Mouse (Mus musculus) erythroblast, embryonic 14.5 days (primary cell): ENCODE results near the gene Hipk2. TPM values are rescaled to one million over a fixed set of nuclear protein-coding genes. Genes with fewer than 3 reads are reported as not detected.

ENCODE experiments used
- H3K27me3 ChIP-seq: 2 replicates; pipeline ENCODE4 v1.6.1; 2012; ENCODE audit warnings: inconsistent platforms; ENCODE audit not compliant: control insufficient read depth
- H3K36me3 ChIP-seq: 2 replicates; pipeline ENCODE4 v1.6.1; 2012; ENCODE audit warnings: mild to moderate bottlenecking, inconsistent platforms; ENCODE audit not compliant: control insufficient read depth
- H3K4me1 ChIP-seq: 2 replicates; pipeline ENCODE4 v1.6.1; 2012; ENCODE audit warnings: inconsistent platforms; ENCODE audit not compliant: control insufficient read depth
- H3K4me3 ChIP-seq: replicated peaks from 2 replicates; pipeline ENCODE3; 2012; ENCODE audit warnings: moderate library complexity, mild to moderate bottlenecking, inconsistent platforms
- H3K9me3 ChIP-seq: 2 replicates; pipeline ENCODE4 v1.6.1; 2012; ENCODE audit warnings: low read length, inconsistent platforms, mixed read lengths; ENCODE audit not compliant: control insufficient read depth
- GATA1 ChIP-seq: IDR thresholded peaks from 2 replicates; pipeline ENCODE4 v1.6.1; 2012; ENCODE audit warnings: low read length, inconsistent platforms, mixed read lengths
- TAL1 ChIP-seq: IDR thresholded peaks from 3 replicates; pipeline ENCODE4 v1.6.1; 2012; ENCODE audit warnings: low read length, inconsistent platforms, mixed read lengths
- polyA plus RNA-seq: library from polyadenylated mRNA; stranded (reverse); fragments of >175 nt; gene quantifications from 2 replicates; pipeline ENCODE4 v1.2.3, GENCODE M21; 2012

Hipk2 gene
- polyA plus RNA-seq, 1 experiment: 16.6 TPM

DNA sequence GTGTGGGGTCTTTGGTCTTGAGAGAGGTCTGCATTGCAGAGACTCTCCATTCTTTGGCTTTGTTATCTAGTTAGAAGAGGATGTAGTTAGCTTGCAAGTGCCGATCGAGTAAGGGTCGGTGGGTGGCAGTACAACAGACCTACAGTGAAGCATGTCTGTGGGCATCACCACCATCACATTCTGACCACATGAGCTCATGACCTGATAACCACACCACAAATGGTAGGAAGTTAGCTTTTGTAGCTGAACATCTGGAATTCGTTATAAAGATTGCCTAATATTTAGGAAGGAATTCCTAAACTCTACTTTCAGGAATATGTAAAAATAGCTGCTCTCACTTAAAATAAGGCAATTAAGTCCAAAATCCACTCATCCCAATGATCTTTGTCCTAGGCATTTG lies 127.9 kb downstream of the Hipk2 start:
- H3K27me3 ChIP-seq: no peaks in the 10 kb centered on the region
- no peaks in the 10 kb centered on the region for H3K9me3 ChIP-seq
- TF ChIP-seq TAL1: no peak
- no peak for TF ChIP-seq GATA1
- no peak overlapping the region for H3K4me3 ChIP-seq
- peaks cover 18% of the 10 kb centered on the region for H3K4me1 ChIP-seq
- H3K36me3 ChIP-seq: peaks cover 97% of the 10 kb centered on the region

- H3K4me1 ChIP-seq: peaks cover 30% of the 10 kb centered on the region
- no peaks in the 10 kb centered on the region for H3K9me3 ChIP-seq
- no peak overlapping the region for H3K4me3 ChIP-seq
- peaks cover 99% of the 10 kb centered on the region for H3K36me3 ChIP-seq
- H3K27me3 ChIP-seq: no peaks in the 10 kb centered on the region
- no peak for TF ChIP-seq GATA1
- TF ChIP-seq TAL1: no peak
These were observed 132.6 kb downstream of the Hipk2 start for GRCm38 (mm10) chr6:38743351-38743750.

DNA sequence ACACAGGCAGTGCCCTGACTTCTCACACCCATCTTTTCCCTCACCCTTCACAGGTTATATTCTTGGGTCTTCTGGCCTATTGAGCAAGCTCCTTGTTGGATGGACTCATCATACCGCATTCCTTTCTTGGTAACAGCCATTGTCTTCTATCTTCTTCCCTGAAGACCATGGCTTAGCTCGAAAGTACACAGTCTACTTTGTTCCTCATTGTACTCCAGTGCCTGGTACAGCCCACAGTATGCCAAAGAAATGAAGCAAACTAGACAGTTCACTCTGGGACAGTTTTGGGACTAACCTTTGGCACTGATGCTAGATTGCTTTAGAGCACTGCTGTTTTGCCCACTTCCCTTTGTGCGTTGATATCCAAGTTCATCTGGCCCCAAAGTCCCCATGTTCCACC lies 133.5 kb downstream of the Hipk2 start:
- Histone ChIP-seq H3K9me3 (no peaks in the 10 kb centered on the region), H3K4me1 (peaks cover 37% of the 10 kb centered on the region), H3K4me3 (no peak overlapping the region), H3K36me3 (peaks cover 100% of the 10 kb centered on the region), H3K27me3 (no peaks in the 10 kb centered on the region)
- TF ChIP-seq GATA1 (no peak), TAL1 (no peak)

DNA sequence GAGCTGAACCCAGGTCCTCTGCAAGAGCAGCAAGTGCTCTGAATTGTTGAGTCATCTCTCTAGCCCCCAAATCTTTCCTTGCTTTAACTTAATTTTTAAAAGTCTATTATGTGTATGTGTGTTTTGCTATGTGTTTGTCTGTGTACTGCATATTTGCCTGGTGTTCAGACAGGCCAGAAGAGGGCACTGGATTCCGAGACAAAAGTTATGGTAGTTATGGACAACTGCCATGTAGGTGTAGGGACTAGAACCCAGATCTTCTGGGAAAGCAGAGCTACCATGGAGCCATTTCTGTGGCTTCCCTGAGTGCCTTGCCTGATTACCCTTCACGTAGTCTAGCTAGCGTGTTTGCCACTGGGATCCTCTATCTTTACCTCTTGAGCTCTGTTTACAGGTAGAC lies 134.9 kb downstream of the Hipk2 start:
- Histone ChIP-seq H3K36me3 (peaks cover 100% of the 10 kb centered on the region), H3K27me3 (no peaks in the 10 kb centered on the region), H3K9me3 (no peaks in the 10 kb centered on the region), H3K4me3 (no peak overlapping the region), H3K4me1 (peaks cover 51% of the 10 kb centered on the region)
- TF ChIP-seq TAL1 (no peak), GATA1 (no peak)

DNA sequence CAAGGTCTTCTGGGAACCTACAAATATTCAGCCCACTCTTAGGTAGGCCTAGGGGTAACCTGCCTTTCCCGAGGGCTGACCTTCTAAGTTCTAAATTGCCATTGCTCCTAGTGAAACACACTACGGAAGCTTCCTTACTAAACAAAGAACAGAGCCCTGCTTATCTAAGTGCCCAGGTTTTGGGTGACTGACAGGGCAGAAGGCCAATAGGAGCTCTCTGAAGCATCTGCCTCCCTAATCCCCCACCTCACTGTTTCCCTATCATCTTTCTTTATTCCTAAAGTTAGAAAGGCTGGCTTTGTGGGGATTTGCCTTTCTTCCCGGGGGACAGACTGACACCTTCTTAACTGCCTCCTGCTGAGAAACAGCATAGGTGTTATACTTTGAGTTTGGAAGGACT lies 136.7 kb downstream of the Hipk2 start:
- Histone ChIP-seq H3K4me1 (peaks cover 52% of the 10 kb centered on the region), H3K27me3 (no peaks in the 10 kb centered on the region), H3K36me3 (peaks cover 100% of the 10 kb centered on the region)

GRCm38 (mm10) chr6:38737763-38738162 lies 138.2 kb downstream of the Hipk2 start:
- H3K9me3 ChIP-seq: no peaks in the 10 kb centered on the region
- no peaks in the 10 kb centered on the region for H3K27me3 ChIP-seq
- H3K4me1 ChIP-seq: peaks cover 48% of the 10 kb centered on the region
- TF ChIP-seq GATA1 (no peak), TAL1 (no peak)
- peaks cover 100% of the 10 kb centered on the region for H3K36me3 ChIP-seq
- H3K4me3 ChIP-seq: no peak overlapping the region

More for the DNA sequence above, 136.7 kb downstream of the Hipk2 start:
- H3K4me3 ChIP-seq: no peak overlapping the region
- no peaks in the 10 kb centered on the region for H3K9me3 ChIP-seq
- TF ChIP-seq GATA1 (no peak), TAL1 (no peak)

DNA sequence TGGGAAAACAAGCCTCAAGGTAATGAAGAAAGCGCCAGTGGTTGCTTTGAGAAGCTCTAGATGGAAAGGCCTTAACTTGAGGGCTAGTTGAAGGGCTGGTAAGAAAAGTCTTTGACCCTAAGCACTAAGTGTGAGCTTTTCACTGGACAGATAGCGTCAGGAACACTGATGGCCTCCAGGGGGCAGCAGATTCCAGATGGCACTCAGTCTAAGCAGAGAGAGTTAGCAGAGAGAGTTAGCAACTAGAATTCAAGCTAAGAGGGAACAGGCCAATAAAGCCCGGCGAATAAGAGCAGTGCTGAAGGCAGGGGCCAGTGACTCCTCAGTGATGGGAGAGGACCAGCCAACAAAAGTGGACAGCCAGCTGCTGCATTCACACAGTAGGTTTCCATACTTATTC lies 139.7 kb downstream of the Hipk2 start:
- H3K27me3 ChIP-seq: no peaks in the 10 kb centered on the region
- H3K9me3 ChIP-seq: no peaks in the 10 kb centered on the region
- H3K36me3 ChIP-seq: peaks cover 100% of the 10 kb centered on the region
- no peak overlapping the region for H3K4me3 ChIP-seq
- peaks cover 41% of the 10 kb centered on the region for H3K4me1 ChIP-seq
- TF ChIP-seq TAL1: no peak
- no peak for TF ChIP-seq GATA1

DNA sequence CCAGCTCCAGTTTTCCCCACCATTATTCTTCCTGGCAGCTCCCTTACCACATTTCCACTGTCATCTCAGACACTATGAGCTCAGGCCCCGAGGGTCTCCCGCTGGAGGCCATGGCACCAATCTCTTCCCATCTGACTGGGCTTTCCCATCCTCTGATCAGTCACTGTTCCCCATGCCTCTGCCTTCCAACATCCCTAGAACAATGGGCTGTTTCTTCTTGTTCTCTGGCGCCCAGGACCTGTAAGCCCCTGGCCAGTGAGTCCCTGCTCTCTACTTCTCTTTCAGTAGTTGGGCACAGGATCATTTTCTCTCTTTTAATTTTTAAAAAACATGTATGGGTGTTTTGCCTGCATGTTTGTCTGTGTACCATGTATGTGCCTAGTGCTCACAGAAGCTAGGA lies 143.3 kb downstream of the Hipk2 start:
- Histone ChIP-seq H3K9me3 (no peaks in the 10 kb centered on the region), H3K4me3 (no peak overlapping the region), H3K27me3 (no peaks in the 10 kb centered on the region), H3K4me1 (peaks cover 17% of the 10 kb centered on the region), H3K36me3 (peaks cover 99% of the 10 kb centered on the region)
- TF ChIP-seq TAL1 (no peak), GATA1 (no peak)

- H3K36me3 ChIP-seq: peaks cover 99% of the 10 kb centered on the region
- no peaks in the 10 kb centered on the region for H3K27me3 ChIP-seq
- TF ChIP-seq GATA1: no peak
- no peak overlapping the region for H3K4me3 ChIP-seq
- H3K4me1 ChIP-seq: no peaks in the 10 kb centered on the region
- no peaks in the 10 kb centered on the region for H3K9me3 ChIP-seq
These were observed 145.5 kb downstream of the Hipk2 start for GRCm38 (mm10) chr6:38730169-38731146.

- Histone ChIP-seq H3K27me3 (no peaks in the 10 kb centered on the region), H3K4me3 (no peak overlapping the region), H3K36me3 (peaks cover 93% of the 10 kb centered on the region), H3K4me1 (no peaks in the 10 kb centered on the region), H3K9me3 (no peaks in the 10 kb centered on the region)
- TF ChIP-seq TAL1 (no peak), GATA1 (no peak)
These were observed 150.4 kb downstream of the Hipk2 start for GRCm38 (mm10) chr6:38725515-38725914.
